Mouse (Mus musculus): ENCODE data around the gene Prss41. TPM values are rescaled to one million over a fixed set of nuclear protein-coding genes. Genes with fewer than 3 reads are reported as not detected.

Gene Prss41
- total and polyA plus RNA-seq, 3 experiments = 0.28 to 0.45 (median 0.35) TPM

Small RNA genes lying within 50 kb of the gene (microRNA-seq; reads per million reads assigned to microRNA genes)
- 0.88 to 5.0 reads per million in 2 experiments for gene Mir5125

Other genes with a start within 250 kb of the Prss41 start
- 10 to 100 TPM in 1 of 2 experiments, 1 to 10 TPM in 1; 6.6 to 12.4 TPM for gene Zfp13, start 244.7 kb downstream of the Prss41 start, total RNA-seq (2021)
- 25.1 and 25.4 TPM in 2 replicates for gene Zfp13, start 244.7 kb downstream of the Prss41 start, polyA plus RNA-seq (2012; rRNA removed)
- gene Zscan10, start 243.3 kb downstream of the Prss41 start, total RNA-seq (2021) = not detected
- gene Zscan10, start 243.3 kb downstream of the Prss41 start, polyA plus RNA-seq (2012; rRNA removed) = 0.04 TPM in 1 of 2 replicates, not detected in the other
- under 1 TPM in 1 of 2 experiments, not detected in 1; 0.10 TPM for gene Mmp25, start 198.9 kb downstream of the Prss41 start, total RNA-seq (2021)
- gene Mmp25, start 198.9 kb downstream of the Prss41 start, polyA plus RNA-seq (2012; rRNA removed) = 0.13 and 0.42 TPM in 2 replicates
- gene Bicdl2, start 183.7 kb downstream of the Prss41 start, total RNA-seq (2021) = not detected
- gene Bicdl2, start 183.7 kb downstream of the Prss41 start, polyA plus RNA-seq (2012; rRNA removed) = not detected in 2 replicates
- 100 to 1,000 TPM; 170 to 228 TPM for gene Hcfc1r1, start 170.6 kb downstream of the Prss41 start, total RNA-seq (2021)
- gene Hcfc1r1, start 170.6 kb downstream of the Prss41 start, polyA plus RNA-seq (2012; rRNA removed) = 747 and 838 TPM in 2 replicates
- 10 to 100 TPM; 19.5 to 36.7 TPM for gene Thoc6, start 170.3 kb downstream of the Prss41 start, total RNA-seq (2021)
- 28.1 and 30.6 TPM in 2 replicates for gene Thoc6, start 170.3 kb downstream of the Prss41 start, polyA plus RNA-seq (2012; rRNA removed)
- 100 to 1,000 TPM; 147 to 270 TPM for gene Tnfrsf12a, start 166.7 kb downstream of the Prss41 start, total RNA-seq (2021)
- 83.4 and 96.8 TPM in 2 replicates for gene Tnfrsf12a, start 166.7 kb downstream of the Prss41 start, polyA plus RNA-seq (2012; rRNA removed)
- not detected for gene Cldn6, start 164.9 kb downstream of the Prss41 start, total RNA-seq (2021)
- gene Cldn6, start 164.9 kb downstream of the Prss41 start, polyA plus RNA-seq (2012; rRNA removed) = not detected in 2 replicates
- gene Cldn9, start 160.1 kb downstream of the Prss41 start, total RNA-seq (2021) = under 1 TPM in 1 of 2 experiments, not detected in 1; 0.21 TPM
- gene Cldn9, start 160.1 kb downstream of the Prss41 start, polyA plus RNA-seq (2012; rRNA removed) = 0.09 and 0.13 TPM in 2 replicates
- gene 1520401A03Rik, start 121.4 kb downstream of the Prss41 start, total RNA-seq (2021) = 10 to 100 TPM in 1 of 2 experiments, 1 to 10 TPM in 1; 2.5 to 18.2 TPM
- gene 1520401A03Rik, start 121.4 kb downstream of the Prss41 start, polyA plus RNA-seq (2012; rRNA removed) = 1.8 and 2.4 TPM in 2 replicates
- 1 to 10 TPM; 2.8 to 2.9 TPM for gene Pkmyt1, start 117.8 kb downstream of the Prss41 start, total RNA-seq (2021)
- gene Pkmyt1, start 117.8 kb downstream of the Prss41 start, polyA plus RNA-seq (2012; rRNA removed) = 21.8 and 23.1 TPM in 2 replicates
- gene Paqr4, start 103.3 kb downstream of the Prss41 start, total RNA-seq (2021) = 10 to 100 TPM in 1 of 2 experiments, 1 to 10 TPM in 1; 7.6 to 17.6 TPM
- 33.3 and 37.8 TPM in 2 replicates for gene Paqr4, start 103.3 kb downstream of the Prss41 start, polyA plus RNA-seq (2012; rRNA removed)
- not detected for gene Kremen2, start 98.3 kb downstream of the Prss41 start, total RNA-seq (2021)
- 0.28 and 0.54 TPM in 2 replicates for gene Kremen2, start 98.3 kb downstream of the Prss41 start, polyA plus RNA-seq (2012; rRNA removed)
- 10 to 100 TPM; 61.8 to 85.0 TPM for gene Flywch1, start 72.6 kb downstream of the Prss41 start, total RNA-seq (2021)
- gene Flywch1, start 72.6 kb downstream of the Prss41 start, polyA plus RNA-seq (2012; rRNA removed) = 45.8 and 49.3 TPM in 2 replicates
- gene Flywch2, start 58.1 kb downstream of the Prss41 start, total RNA-seq (2021) = 1 to 10 TPM; 4.3 to 6.7 TPM
- gene Flywch2, start 58.1 kb downstream of the Prss41 start, polyA plus RNA-seq (2012; rRNA removed) = 8.7 and 12.0 TPM in 2 replicates
- gene Srrm2, start 53.6 kb downstream of the Prss41 start, total RNA-seq (2021) = 100 to 1,000 TPM; 322 to 545 TPM
- gene Srrm2, start 53.6 kb downstream of the Prss41 start, polyA plus RNA-seq (2012; rRNA removed) = 1,031 and 1,277 TPM in 2 replicates
- 100 to 1,000 TPM; 447 to 451 TPM for gene Elob, start 15.0 kb downstream of the Prss41 start, total RNA-seq (2021)
- gene Elob, start 15.0 kb downstream of the Prss41 start, polyA plus RNA-seq (2012; rRNA removed) = 513 and 552 TPM in 2 replicates
- gene Prss33, start 8.1 kb downstream of the Prss41 start, total RNA-seq (2021) = not detected
- gene Prss33, start 8.1 kb downstream of the Prss41 start, polyA plus RNA-seq (2012; rRNA removed) = 0.10 and 0.24 TPM in 2 replicates
- not detected for gene Prss32, start 317 bp downstream of the Prss41 start, total RNA-seq (2021)
- gene Prss32, start 317 bp downstream of the Prss41 start, polyA plus RNA-seq (2012; rRNA removed) = 0.06 TPM in 1 of 2 replicates, not detected in the other
- not detected for gene Prss21, start 23.9 kb upstream of the Prss41 start, total RNA-seq (2021)
- not detected in 2 replicates for gene Prss21, start 23.9 kb upstream of the Prss41 start, polyA plus RNA-seq (2012; rRNA removed)
- not detected for gene Dcpp1, start 36.7 kb upstream of the Prss41 start, total RNA-seq (2021)
- not detected in 2 replicates for gene Dcpp1, start 36.7 kb upstream of the Prss41 start, polyA plus RNA-seq (2012; rRNA removed)
- not detected for gene Dcpp2, start 36.7 kb upstream of the Prss41 start, total RNA-seq (2021)
- gene Dcpp2, start 36.7 kb upstream of the Prss41 start, polyA plus RNA-seq (2012; rRNA removed) = not detected in 2 replicates
- gene Dcpp3, start 73.3 kb upstream of the Prss41 start, total RNA-seq (2021) = not detected
- not detected in 2 replicates for gene Dcpp3, start 73.3 kb upstream of the Prss41 start, polyA plus RNA-seq (2012; rRNA removed)
- gene Sbp, start 97.5 kb upstream of the Prss41 start, total RNA-seq (2021) = not detected
- gene Sbp, start 97.5 kb upstream of the Prss41 start, polyA plus RNA-seq (2012; rRNA removed) = not detected in 2 replicates
- gene Sbpl, start 111.1 kb upstream of the Prss41 start, total RNA-seq (2021) = not detected
- gene Sbpl, start 111.1 kb upstream of the Prss41 start, polyA plus RNA-seq (2012; rRNA removed) = not detected in 2 replicates
- gene Prss30, start 136.4 kb upstream of the Prss41 start, total RNA-seq (2021) = under 1 TPM; 0.21 to 0.26 TPM
- gene Prss30, start 136.4 kb upstream of the Prss41 start, polyA plus RNA-seq (2012; rRNA removed) = 0.63 and 0.74 TPM in 2 replicates
- not detected for gene Prss22, start 153.9 kb upstream of the Prss41 start, total RNA-seq (2021)
- not detected in 2 replicates for gene Prss22, start 153.9 kb upstream of the Prss41 start, polyA plus RNA-seq (2012; rRNA removed)
- under 1 TPM; 0.24 to 0.46 TPM for gene Prss27, start 194.0 kb upstream of the Prss41 start, total RNA-seq (2021)
- gene Prss27, start 194.0 kb upstream of the Prss41 start, polyA plus RNA-seq (2012; rRNA removed) = 0.58 and 0.68 TPM in 2 replicates
- 10 to 100 TPM; 13.7 to 14.4 TPM for gene Kctd5, start 229.3 kb upstream of the Prss41 start, total RNA-seq (2021)
- gene Kctd5, start 229.3 kb upstream of the Prss41 start, polyA plus RNA-seq (2012; rRNA removed) = 13.8 and 14.7 TPM in 2 replicates

All from adrenal gland, adult 2 months (tissue).